Mouse (Mus musculus) liver, embryonic 14.5 days (tissue): Measurements from ENCODE around the gene Cog4. TPM values are rescaled to one million over a fixed set of nuclear protein-coding genes. Genes with fewer than 3 reads are reported as not detected.

ENCODE experiments used
- ATAC-seq: fragments of 200-750 bp; cut with Nextera tagmentation; 2 replicates; pipeline ENCODE4 v1.8.0; 2017; ENCODE audit warnings: moderate number of reproducible peaks, mild to moderate bottlenecking, moderate library complexity; ENCODE audit not compliant: insufficient read depth
- DNase-seq, 3 experiments: peaks; one replicate each; pipeline ENCODE4 v3.0.0-alpha.2; 2012 to 2013; ENCODE audit warnings: low read depth in 3 of 3, low spot score in 3 of 3
- H3K27ac ChIP-seq: fragments of 300-500 bp; sonication (generic); 2 replicates; pipeline ENCODE4 v1.5.1; 2014; ENCODE audit warnings: moderate library complexity, mild to moderate bottlenecking, control low read depth, inconsistent platforms
- H3K27me3 ChIP-seq: fragments of 300-500 bp; sonication (generic); 2 replicates; pipeline ENCODE4 v1.6.1; 2014; ENCODE audit warnings: mild to moderate bottlenecking, low read length, moderate library complexity; ENCODE audit not compliant: control insufficient read depth, insufficient read depth
- H3K36me3 ChIP-seq: fragments of 300-500 bp; sonication (generic); replicated peaks from 2 replicates; pipeline ENCODE4 v1.6.1; 2014; ENCODE audit warnings: low read depth; ENCODE audit not compliant: control insufficient read depth, insufficient read depth
- H3K4me1 ChIP-seq, 2 experiments: fragments of 200-500 bp in 1 of 2; fragments of 300-500 bp in 1 of 2; sonication (generic) in 1 of 2; replicated peaks; 2 replicates each; pipeline ENCODE4 v1.6.1; 2012 to 2014; ENCODE audit warnings: antibody characterized with exemption in 1 of 2, inconsistent platforms in 1 of 2, low read length in 1 of 2; ENCODE audit not compliant: control insufficient read depth in 2 of 2, insufficient read depth in 2 of 2
- H3K4me2 ChIP-seq: fragments of 300-500 bp; sonication (generic); 2 replicates; pipeline ENCODE4 v1.6.1; 2014; ENCODE audit warnings: low read depth, mild to moderate bottlenecking, control low read depth, moderate library complexity
- H3K4me3 ChIP-seq, 2 experiments: fragments of 200-500 bp in 1 of 2; fragments of 300-500 bp in 1 of 2; sonication (generic) in 1 of 2; 2 replicates each; pipeline ENCODE4 v1.5.1; 2012 to 2014; ENCODE audit warnings: low read depth in 2 of 2, low read length in 2 of 2, mild to moderate bottlenecking in 2 of 2, control low read depth in 1 of 2, inconsistent platforms in 1 of 2, moderate library complexity in 1 of 2; ENCODE audit not compliant: insufficient read depth in 1 of 2
- H3K9ac ChIP-seq: fragments of 300-500 bp; sonication (generic); replicated peaks from 2 replicates; pipeline ENCODE4 v1.6.1; 2014; ENCODE audit warnings: mild to moderate bottlenecking, control low read depth, moderate library complexity
- H3K9me3 ChIP-seq: fragments of 300-500 bp; sonication (generic); 2 replicates; pipeline ENCODE4 v1.6.1; 2016; ENCODE audit warnings: low read length, mixed read lengths; ENCODE audit not compliant: control insufficient read depth
- CTCF ChIP-seq: IDR thresholded peaks from 2 replicates; pipeline ENCODE4 v1.5.1; 2016; ENCODE audit warnings: antibody characterized with exemption, low read depth, control low read depth
- EP300 ChIP-seq: IDR thresholded peaks from 2 replicates; pipeline ENCODE4 v1.6.1; 2016; ENCODE audit warnings: antibody characterized with exemption, low read depth
- WGBS: fragments of 180-500 bp; shearing (Covaris S2); extraction: QIAGEN DNeasy Blood & Tissue Kit; methylation state at CpG from one replicate; pipeline ENCODE4 v1.1.7; 2014; ENCODE audit not compliant: insufficient replicate concordance; 5-methylcytosine and 5-hydroxymethylcytosine counted together
- polyA plus RNA-seq, 2 experiments: library from polyadenylated mRNA; depleted of rRNA in 1 of 2; stranded (reverse) in 1 of 2; unstranded in 1 of 2; fragments of >200 nt; fragmentation: Nextera tagmentation in 1 of 2; extraction: Ambion mirVana in 1 of 2; gene quantifications; 2 replicates each; pipeline versions ENCODE4 v1.2.1 to v1.2.3; 2012 to 2014

Gene Cog4
- polyA plus RNA-seq, 2 experiments = 14.7 to 23.8 TPM

DNA sequence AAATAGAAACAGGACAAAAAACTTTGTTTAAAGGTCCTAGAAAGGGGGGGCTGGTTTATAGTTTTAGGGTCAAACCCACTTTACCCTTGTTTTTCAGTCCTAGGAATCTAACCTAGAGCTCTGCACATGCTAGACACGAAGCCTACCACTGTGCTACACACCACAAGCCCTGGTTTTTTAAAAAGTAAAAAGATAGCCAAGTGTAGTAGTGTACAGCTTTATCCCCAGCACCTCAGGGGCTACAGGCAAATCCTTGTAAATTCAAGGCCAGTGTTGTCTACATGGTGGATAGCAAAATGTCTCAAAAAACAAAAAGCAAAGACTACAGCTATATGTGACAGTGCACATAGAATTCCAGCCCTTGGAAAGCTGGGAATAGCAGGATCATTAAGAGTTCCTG, 29.4 kb upstream of the Cog4 start:
- Histone ChIP-seq H3K9me3 (no peaks in the 10 kb centered on the region), H3K4me3 (no peak overlapping the region), H3K4me1 (no peaks in the 10 kb centered on the region), H3K9ac (no peak overlapping the region), H3K27ac (no peak overlapping the region), H3K27me3 (no peaks in the 10 kb centered on the region), H3K4me2 (no peak overlapping the region), H3K36me3 (peaks cover 100% of the 10 kb centered on the region)
- WGBS = 85% methylated on average over 1 of the region's 1 CpGs
- no peak for TF ChIP-seq EP300
- TF ChIP-seq CTCF = no peak
- DNase-seq = no peak
- ATAC-seq = no peak

GRCm38 (mm10) chr8:110818593-110818992, 27.8 kb upstream of the Cog4 start:
- no peak overlapping the region for H3K9ac ChIP-seq
- no peak overlapping the region for H3K4me2 ChIP-seq
- ATAC-seq (no peak), DNase-seq (no peak)
- H3K27ac ChIP-seq = no peak overlapping the region
- H3K9me3 ChIP-seq = no peaks in the 10 kb centered on the region
- peaks cover 100% of the 10 kb centered on the region for H3K36me3 ChIP-seq
- no peak overlapping the region for H3K4me3 ChIP-seq
- H3K27me3 ChIP-seq = no peaks in the 10 kb centered on the region
- TF ChIP-seq EP300 (no peak), CTCF (no peak)
- 82% methylated on average over 3 of the region's 3 CpGs for WGBS
- no peaks in the 10 kb centered on the region for H3K4me1 ChIP-seq

DNA sequence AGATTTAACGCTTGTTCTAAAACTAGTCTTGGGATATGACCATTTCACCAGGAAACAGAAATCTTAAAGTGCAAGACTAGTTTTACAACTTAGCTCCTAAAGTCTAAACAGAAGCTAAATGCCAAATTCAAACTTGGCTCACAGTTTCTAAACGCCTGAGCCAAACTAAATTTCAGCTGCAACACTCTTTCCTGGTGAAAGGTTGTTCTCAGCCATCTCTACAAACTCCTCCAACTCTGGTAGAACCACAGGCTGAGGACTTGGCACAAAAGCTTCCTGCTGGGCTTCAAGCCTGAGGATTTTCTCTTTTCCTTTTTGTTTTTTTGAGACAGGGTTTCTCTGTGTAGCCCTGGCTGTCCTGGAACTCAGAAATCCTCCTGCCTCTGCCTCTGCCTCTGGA, 26.1 kb upstream of the Cog4 start:
- Histone ChIP-seq H3K9ac (no peak overlapping the region), H3K4me1 (no peaks in the 10 kb centered on the region), H3K4me2 (no peak overlapping the region), H3K36me3 (peaks cover 99% of the 10 kb centered on the region), H3K27ac (no peak overlapping the region), H3K9me3 (no peaks in the 10 kb centered on the region), H3K27me3 (no peaks in the 10 kb centered on the region), H3K4me3 (no peak overlapping the region)
- TF ChIP-seq CTCF (no peak), EP300 (no peak)
- DNase-seq = no peak
- ATAC-seq = no peak
- 80% methylated on average over 2 of the region's 2 CpGs for WGBS

GRCm38 (mm10) chr8:110821960-110822359, 24.4 kb upstream of the Cog4 start:
- peaks cover 99% of the 10 kb centered on the region for H3K36me3 ChIP-seq
- no peaks in the 10 kb centered on the region for H3K27me3 ChIP-seq
- no peak overlapping the region for H3K4me3 ChIP-seq
- H3K4me2 ChIP-seq = no peak overlapping the region
- 75% methylated on average over 3 of the region's 3 CpGs for WGBS
- no peaks in the 10 kb centered on the region for H3K4me1 ChIP-seq
- ATAC-seq (no peak), DNase-seq (no peak)
- H3K9me3 ChIP-seq = no peaks in the 10 kb centered on the region
- no peak overlapping the region for H3K9ac ChIP-seq
- TF ChIP-seq CTCF (no peak), EP300 (no peak)
- no peak overlapping the region for H3K27ac ChIP-seq

DNA sequence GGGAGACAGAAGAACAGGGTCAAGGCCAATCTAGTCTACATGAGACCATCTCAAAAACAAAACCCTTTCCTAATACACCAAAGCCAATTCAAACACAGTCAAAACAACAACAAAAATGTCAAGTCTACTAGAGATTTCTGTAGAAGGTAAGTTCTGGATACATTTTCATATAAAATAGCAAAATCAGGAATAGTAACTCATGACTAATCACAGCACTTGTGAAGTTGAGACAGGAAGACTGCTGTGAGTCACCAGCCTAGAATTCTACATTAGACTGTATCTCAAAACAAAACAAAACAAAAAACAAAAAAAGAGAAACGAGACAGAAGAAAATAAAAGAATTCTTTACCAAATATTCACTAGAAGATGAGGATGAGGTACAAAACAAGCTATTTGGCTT, 21.5 kb upstream of the Cog4 start:
- TF ChIP-seq EP300 (no peak), CTCF (no peak)
- DNase-seq (no peak), ATAC-seq (no peak)
- Histone ChIP-seq H3K4me2 (no peak overlapping the region), H3K9ac (no peak overlapping the region), H3K27me3 (no peaks in the 10 kb centered on the region), H3K36me3 (peaks cover 98% of the 10 kb centered on the region), H3K4me1 (no peaks in the 10 kb centered on the region), H3K4me3 (no peak overlapping the region), H3K27ac (no peak overlapping the region), H3K9me3 (no peaks in the 10 kb centered on the region)
- WGBS = 86% methylated on average over 1 of the region's 1 CpGs
